Mouse (Mus musculus) erythroblast, embryonic 14.5 days (primary cell): ENCODE results near the gene Lef1.

Experiments used
- GATA1 ChIP-seq: IDR thresholded peaks from 2 replicates; pipeline ENCODE4 v1.6.1; 2012; ENCODE audit warnings: low read length, inconsistent platforms, mixed read lengths
- TAL1 ChIP-seq: IDR thresholded peaks from 3 replicates; pipeline ENCODE4 v1.6.1; 2012; ENCODE audit warnings: low read length, inconsistent platforms, mixed read lengths

GRCm38 (mm10) chr3:131212200-131212599, 101.9 kb downstream of the Lef1 start:
- TF ChIP-seq GATA1 (no peak), TAL1 (no peak)
